Mouse (Mus musculus): ENCODE data around the gene Ankrd13d. TPM values are rescaled to one million over a fixed set of nuclear protein-coding genes. Genes with fewer than 3 reads are reported as not detected.
"Not testable (repeated sequence)": the region's sequence is repeated elsewhere in the genome, so short reads cannot be mapped to it uniquely, and the experiment has no call there.

Gene Ankrd13d
- total and polyA plus RNA-seq, 2 experiments from 2014 or later = 79.1 to 106 TPM

DNA sequence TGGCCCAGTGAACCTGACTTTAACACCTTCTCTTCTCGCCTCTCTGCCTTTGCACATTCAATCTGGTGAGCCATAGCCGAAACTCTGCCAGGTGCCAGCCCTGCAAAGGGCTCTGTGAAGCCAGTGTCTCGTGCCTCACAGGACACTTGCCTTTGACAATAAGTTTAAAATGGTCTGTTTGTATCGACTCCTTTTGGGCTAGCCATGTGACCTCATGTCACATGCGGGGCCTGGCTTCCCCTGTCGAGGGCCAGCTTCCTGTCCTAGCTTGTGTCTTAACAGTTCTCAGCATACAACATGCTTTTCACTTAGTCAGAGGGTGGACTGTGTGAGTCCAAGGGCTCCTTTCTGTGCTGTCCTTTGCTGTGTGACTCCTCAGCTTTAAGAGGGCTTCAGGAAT lies 20.2 kb downstream of the Ankrd13d start:
- no peak for DNase-seq (ENCODE audit: low spot score)
- H3K27me3 ChIP-seq (ENCODE audit: insufficient read depth, low read length) = no peaks in the 10 kb centered on the region
- WGBS = 78% methylated on average over 6 of the region's 6 CpGs
- no peak overlapping the region for H3K9ac ChIP-seq (replicated peaks; ENCODE audit: low read length, poor library complexity, severe bottlenecking)
- H3K9me3 ChIP-seq (ENCODE audit: low read length) = no peaks in the 10 kb centered on the region
- no peak overlapping the region for H3K4me3 ChIP-seq (ENCODE audit: low read depth, low read length)
- H3K4me2 ChIP-seq (ENCODE audit: low read depth, low read length, poor library complexity, severe bottlenecking) = no peak overlapping the region
- H3K4me1 ChIP-seq (ENCODE audit: insufficient read depth, low read length) = 0 out of 2 replicates have a peak, but pooled peaks cover 3% of the 10 kb centered on the region
- no peak overlapping the region for H3K27ac ChIP-seq (ENCODE audit: low read depth, low read length)
- no peaks in the 10 kb centered on the region for H3K36me3 ChIP-seq (ENCODE audit: insufficient read depth, low read length)
- ATAC-seq (ENCODE audit: low FRiP score) = no peak
- no peak for TF ChIP-seq CTCF (IDR thresholded peaks at IDR 0.05)

DNA sequence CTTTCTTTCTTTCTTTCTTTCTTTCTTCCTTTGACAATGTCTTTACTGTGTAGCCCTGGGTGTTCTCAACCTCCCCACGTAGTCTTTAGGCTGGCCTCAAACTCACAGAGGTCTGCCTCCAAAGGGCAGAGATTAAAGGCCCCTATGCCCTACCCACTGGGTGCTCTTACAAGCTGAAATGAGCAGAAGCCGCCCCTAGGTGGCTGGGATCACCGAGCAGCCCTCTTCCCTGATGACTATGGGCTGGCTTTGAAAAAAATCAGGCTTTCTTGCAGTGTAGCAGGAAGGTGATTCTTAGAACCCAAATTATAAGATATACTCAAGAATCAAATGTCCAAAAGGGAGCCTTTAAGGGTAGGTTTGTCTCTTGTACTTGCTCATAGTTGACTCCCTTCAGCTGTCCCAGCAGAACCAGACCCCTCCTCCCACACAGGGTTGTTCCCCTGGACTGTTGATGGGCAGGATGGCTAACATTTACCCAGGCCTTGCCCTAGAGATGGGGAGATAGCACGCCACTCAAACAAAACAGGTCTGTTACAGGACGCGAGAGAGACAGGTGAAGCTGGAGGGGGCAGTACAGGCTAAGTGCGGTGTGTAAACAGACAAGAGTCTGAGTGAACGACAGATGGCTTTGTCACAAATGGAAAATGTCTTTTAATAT lies 21.8 kb downstream of the Ankrd13d start:
- Histone ChIP-seq H3K4me3 (ENCODE audit: low read depth, low read length) (no peak overlapping the region), H3K9ac (replicated peaks; ENCODE audit: low read length, poor library complexity, severe bottlenecking) (no peak overlapping the region), H3K27me3 (ENCODE audit: insufficient read depth, low read length) (no peaks in the 10 kb centered on the region), H3K36me3 (ENCODE audit: insufficient read depth, low read length) (no peaks in the 10 kb centered on the region), H3K4me1 (ENCODE audit: insufficient read depth, low read length) (0 out of 2 replicates have a peak, but pooled peaks cover 3% of the 10 kb centered on the region), H3K27ac (ENCODE audit: low read depth, low read length) (no peak overlapping the region), H3K9me3 (ENCODE audit: low read length) (no peaks in the 10 kb centered on the region), H3K4me2 (ENCODE audit: low read depth, low read length, poor library complexity, severe bottlenecking) (no peak overlapping the region)
- peak; percentile 47 for TF ChIP-seq CTCF (IDR thresholded peaks at IDR 0.05)
- no peak for ATAC-seq (ENCODE audit: low FRiP score)
- 57% methylated on average over 8 of the region's 8 CpGs for WGBS
- no peak for DNase-seq (ENCODE audit: low spot score)

DNA sequence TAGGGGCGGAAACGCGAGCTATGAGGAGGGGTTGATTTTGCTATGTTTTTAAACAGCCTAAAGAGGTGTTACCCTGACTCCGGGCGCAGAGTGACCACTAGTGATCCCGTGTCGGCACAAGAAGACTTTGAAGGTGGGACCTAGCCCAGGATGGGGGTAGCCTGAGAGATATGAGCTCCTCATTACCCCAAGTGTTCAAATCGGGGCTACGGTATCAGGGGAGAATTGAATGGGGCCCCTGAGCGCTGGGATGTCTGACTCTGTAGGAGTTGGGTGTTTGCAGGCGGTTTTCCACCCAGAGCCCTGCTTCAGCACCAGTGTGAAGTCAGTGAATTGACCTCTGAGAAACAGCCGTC lies 25.1 kb downstream of the Ankrd13d start:
- Histone ChIP-seq H3K27ac (ENCODE audit: low read depth, low read length) (0 out of 2 replicates have a peak overlapping the region, but pooled peaks have one; percentile 13), H3K4me2 (ENCODE audit: low read depth, low read length, poor library complexity, severe bottlenecking) (peak overlapping the region; percentile 78), H3K9ac (replicated peaks; ENCODE audit: low read length, poor library complexity, severe bottlenecking) (peak overlapping the region; percentile 54), H3K36me3 (ENCODE audit: insufficient read depth, low read length) (no peaks in the 10 kb centered on the region), H3K9me3 (ENCODE audit: low read length) (no peaks in the 10 kb centered on the region), H3K4me3 (ENCODE audit: low read depth, low read length) (peak overlapping the region; percentile 54), H3K27me3 (ENCODE audit: insufficient read depth, low read length) (no peaks in the 10 kb centered on the region), H3K4me1 (ENCODE audit: insufficient read depth, low read length) (0 out of 2 replicates have a peak, but pooled peaks cover 3% of the 10 kb centered on the region)
- ATAC-seq (ENCODE audit: low FRiP score) = no peak; the same call in 1 of the 2 replicates
- TF ChIP-seq CTCF (IDR thresholded peaks at IDR 0.05) = no peak
- WGBS = 20% methylated on average over 12 of the region's 12 CpGs
- no peak for DNase-seq (ENCODE audit: low spot score)

DNA sequence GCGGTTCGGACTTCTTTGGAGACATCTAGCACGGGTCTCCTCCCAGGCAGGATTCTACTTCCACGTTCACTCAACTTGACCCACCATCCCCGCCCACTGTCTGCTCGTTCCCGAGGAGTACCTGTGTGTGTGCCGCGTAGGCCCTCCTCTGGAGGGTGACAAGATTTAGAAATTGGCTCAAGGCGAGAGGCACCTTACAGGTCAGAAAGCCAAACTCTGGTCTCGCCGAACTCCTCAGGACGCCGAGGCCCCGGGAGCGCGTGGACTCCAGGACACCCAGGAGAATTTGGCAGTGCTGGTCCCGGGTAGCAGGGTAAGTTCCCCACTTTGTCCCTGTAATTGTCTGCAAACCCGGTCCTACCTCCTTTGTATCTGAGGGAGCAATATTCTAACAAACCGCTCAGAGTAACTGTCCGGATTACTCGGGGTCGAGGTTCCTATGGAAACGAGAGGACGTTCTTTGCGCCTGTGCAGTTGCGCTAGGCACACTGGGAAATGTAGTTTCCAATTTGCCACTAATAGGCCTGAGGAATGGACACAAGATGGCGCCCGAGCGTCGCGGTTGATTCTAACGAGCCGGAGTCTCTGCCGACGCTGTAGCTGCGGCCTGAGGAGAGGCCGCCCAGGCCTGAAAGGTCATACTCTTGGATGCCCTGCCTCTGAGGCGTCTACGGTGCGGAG lies 25.6 kb downstream of the Ankrd13d start:
- under 1% methylated on average over 41 of the region's 41 CpGs for WGBS
- ATAC-seq (ENCODE audit: low FRiP score) (peak; percentile 88), DNase-seq (ENCODE audit: low spot score) (peak; percentile 98)
- Histone ChIP-seq H3K9ac (replicated peaks; ENCODE audit: low read length, poor library complexity, severe bottlenecking) (peak overlapping the region; percentile 54), H3K36me3 (ENCODE audit: insufficient read depth, low read length) (no peaks in the 10 kb centered on the region), H3K4me3 (ENCODE audit: low read depth, low read length) (peak overlapping the region; percentile 54), H3K27me3 (ENCODE audit: insufficient read depth, low read length) (no peaks in the 10 kb centered on the region), H3K4me2 (ENCODE audit: low read depth, low read length, poor library complexity, severe bottlenecking) (peak overlapping the region; percentile 78), H3K4me1 (ENCODE audit: insufficient read depth, low read length) (0 out of 2 replicates have a peak, but pooled peaks cover 3% of the 10 kb centered on the region), H3K9me3 (ENCODE audit: low read length) (no peaks in the 10 kb centered on the region), H3K27ac (ENCODE audit: low read depth, low read length) (0 out of 2 replicates have a peak overlapping the region, but pooled peaks have one; percentile 7)
- peak; percentile 94 for TF ChIP-seq CTCF (IDR thresholded peaks at IDR 0.05)

DNA sequence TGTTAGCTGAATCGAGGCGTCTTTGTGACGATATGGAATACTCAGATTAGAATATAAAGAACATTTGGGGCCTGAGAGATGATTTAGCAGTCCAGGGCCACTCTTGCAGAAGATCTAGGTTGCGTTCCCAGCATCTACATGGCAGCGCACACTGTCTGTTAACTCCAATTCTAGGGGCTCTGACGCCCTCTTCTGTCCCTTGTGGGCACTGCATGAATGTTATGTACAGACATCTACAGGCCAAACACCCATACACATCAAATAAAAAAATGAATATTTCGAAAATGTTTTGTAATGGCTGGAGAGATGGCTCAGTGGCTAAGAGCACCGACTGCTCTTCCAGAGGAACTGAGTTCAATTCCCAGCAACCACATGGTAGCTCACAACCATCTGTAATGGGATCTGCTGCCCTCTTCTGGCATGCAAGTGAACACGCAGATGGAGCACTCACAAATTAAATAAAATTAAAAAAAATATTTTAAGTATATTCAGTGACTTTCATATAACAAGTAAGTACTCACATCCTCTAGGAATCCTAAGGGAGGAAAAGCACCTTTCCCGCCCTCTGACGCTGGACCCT lies 27.3 kb downstream of the Ankrd13d start:
- 73% methylated on average over 11 of the region's 11 CpGs for WGBS
- Histone ChIP-seq H3K4me1 (ENCODE audit: insufficient read depth, low read length) (0 out of 2 replicates have a peak, but pooled peaks cover 3% of the 10 kb centered on the region), H3K9me3 (ENCODE audit: low read length) (no peaks in the 10 kb centered on the region), H3K36me3 (ENCODE audit: insufficient read depth, low read length) (no peaks in the 10 kb centered on the region), H3K4me2 (ENCODE audit: low read depth, low read length, poor library complexity, severe bottlenecking) (no peak overlapping the region), H3K4me3 (ENCODE audit: low read depth, low read length) (no peak overlapping the region), H3K27ac (ENCODE audit: low read depth, low read length) (no peak overlapping the region), H3K9ac (replicated peaks; ENCODE audit: low read length, poor library complexity, severe bottlenecking) (no peak overlapping the region), H3K27me3 (ENCODE audit: insufficient read depth, low read length) (no peaks in the 10 kb centered on the region)
- TF ChIP-seq CTCF (IDR thresholded peaks at IDR 0.05) = peak; percentile 46
- ATAC-seq (ENCODE audit: low FRiP score) (no peak), DNase-seq (ENCODE audit: low spot score) (no peak)

DNA sequence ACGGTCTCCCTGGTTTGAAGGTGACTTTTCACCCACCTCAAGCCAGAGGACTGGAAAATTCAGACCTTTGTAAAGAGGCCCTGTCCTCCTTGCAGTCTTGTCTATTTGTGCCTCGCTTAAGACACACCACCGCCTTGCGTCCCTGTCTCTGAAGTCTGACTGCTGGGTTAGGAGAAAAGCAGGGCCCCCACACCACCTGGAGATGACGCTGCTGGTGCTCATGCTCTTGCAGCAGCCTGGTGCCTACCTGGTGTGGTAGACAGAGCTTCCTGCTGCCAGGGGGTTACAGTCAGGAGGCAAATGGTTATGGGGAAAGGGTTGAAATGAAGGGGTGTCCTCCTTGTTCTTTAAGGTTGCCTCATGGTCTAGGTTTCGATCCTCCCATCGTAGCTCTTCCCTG lies 28.7 kb downstream of the Ankrd13d start:
- Histone ChIP-seq H3K27me3 (ENCODE audit: insufficient read depth, low read length) (no peaks in the 10 kb centered on the region), H3K4me2 (ENCODE audit: low read depth, low read length, poor library complexity, severe bottlenecking) (no peak overlapping the region), H3K4me3 (ENCODE audit: low read depth, low read length) (no peak overlapping the region), H3K9ac (replicated peaks; ENCODE audit: low read length, poor library complexity, severe bottlenecking) (no peak overlapping the region), H3K27ac (ENCODE audit: low read depth, low read length) (no peak overlapping the region), H3K36me3 (ENCODE audit: insufficient read depth, low read length) (no peaks in the 10 kb centered on the region), H3K4me1 (ENCODE audit: insufficient read depth, low read length) (0 out of 2 replicates have a peak, but pooled peaks cover 3% of the 10 kb centered on the region), H3K9me3 (ENCODE audit: low read length) (no peaks in the 10 kb centered on the region)
- DNase-seq (ENCODE audit: low spot score) (no peak), ATAC-seq (ENCODE audit: low FRiP score) (no peak)
- no peak for TF ChIP-seq CTCF (IDR thresholded peaks at IDR 0.05)
- 88% methylated on average over 7 of the region's 7 CpGs for WGBS

DNA sequence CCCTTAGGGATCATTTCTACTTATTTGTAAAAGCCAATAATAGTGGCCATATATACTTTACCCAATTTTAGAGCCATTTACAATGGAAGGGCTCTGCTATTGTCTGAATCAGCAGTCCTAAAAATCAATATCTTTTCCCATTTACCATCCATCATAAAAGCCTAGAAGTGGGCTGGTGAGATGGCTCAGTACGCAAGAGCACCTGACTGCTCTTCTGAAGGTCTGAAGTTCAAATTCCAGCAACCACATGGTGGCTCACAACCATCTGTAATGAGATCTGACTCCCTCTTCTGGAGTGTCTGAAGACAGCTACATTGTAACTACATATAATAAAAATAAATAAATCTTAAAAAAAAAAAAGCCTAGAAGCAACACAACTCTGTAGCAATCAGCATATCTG lies 34.3 kb downstream of the Ankrd13d start:
- H3K27ac ChIP-seq (ENCODE audit: low read depth, low read length); H3K27me3 ChIP-seq (ENCODE audit: insufficient read depth, low read length); H3K9me3 ChIP-seq (ENCODE audit: low read length); H3K4me2 ChIP-seq (ENCODE audit: low read depth, low read length, poor library complexity, severe bottlenecking); H3K9ac ChIP-seq (replicated peaks; ENCODE audit: low read length, poor library complexity, severe bottlenecking); DNase-seq (ENCODE audit: low spot score); H3K4me3 ChIP-seq (ENCODE audit: low read depth, low read length); H3K36me3 ChIP-seq (ENCODE audit: insufficient read depth, low read length); H3K4me1 ChIP-seq (ENCODE audit: insufficient read depth, low read length); ATAC-seq (ENCODE audit: low FRiP score): not testable (repeated sequence)
- WGBS = 82% methylated on average over 1 of the region's 1 CpGs

Data from midbrain, postnatal 0 days (tissue).